Mouse (Mus musculus): ENCODE measurements around the gene C1qtnf1. TPM values are rescaled to one million over a fixed set of nuclear protein-coding genes. Genes with fewer than 3 reads are reported as not detected.

Gene C1qtnf1
- polyA plus RNA-seq, 1 experiment from 2014 or later: 7.2 TPM

DNA sequence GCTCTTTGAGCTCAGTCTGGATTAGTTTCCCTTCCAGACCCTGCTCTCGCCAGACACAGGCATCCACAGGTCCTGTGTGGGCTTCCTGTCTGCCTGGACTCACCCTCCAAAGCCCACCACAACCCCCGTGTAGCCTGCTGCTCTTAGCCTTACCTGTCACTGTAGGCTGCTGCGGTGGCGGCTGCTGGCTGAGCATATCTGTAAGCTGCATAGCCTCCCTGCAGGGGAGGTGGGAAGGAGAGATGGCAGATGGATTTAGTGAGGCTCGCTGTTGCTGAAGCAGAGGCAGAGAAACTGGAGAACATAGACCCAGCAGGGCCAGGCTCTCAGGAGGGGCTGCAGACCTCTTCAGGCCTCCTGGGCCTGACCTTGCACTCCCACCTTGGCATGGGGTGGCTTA, 67.1 kb downstream of the C1qtnf1 start:
- no peak overlapping the region for H3K9ac ChIP-seq
- peaks cover 37% of the 10 kb centered on the region for H3K4me1 ChIP-seq
- H3K4me3 ChIP-seq (replicated peaks): no peak overlapping the region
- ATAC-seq (replicated peaks; ENCODE audit: low FRiP score): no peak
- peaks cover 21% of the 10 kb centered on the region for H3K27me3 ChIP-seq
- no peaks in the 10 kb centered on the region for H3K9me3 ChIP-seq (replicated peaks)
- H3K36me3 ChIP-seq: no peaks in the 10 kb centered on the region
- H3K27ac ChIP-seq: no peak overlapping the region
- no peak overlapping the region for H3K4me2 ChIP-seq
- 32% methylated on average over 5 of the region's 5 CpGs for WGBS

DNA sequence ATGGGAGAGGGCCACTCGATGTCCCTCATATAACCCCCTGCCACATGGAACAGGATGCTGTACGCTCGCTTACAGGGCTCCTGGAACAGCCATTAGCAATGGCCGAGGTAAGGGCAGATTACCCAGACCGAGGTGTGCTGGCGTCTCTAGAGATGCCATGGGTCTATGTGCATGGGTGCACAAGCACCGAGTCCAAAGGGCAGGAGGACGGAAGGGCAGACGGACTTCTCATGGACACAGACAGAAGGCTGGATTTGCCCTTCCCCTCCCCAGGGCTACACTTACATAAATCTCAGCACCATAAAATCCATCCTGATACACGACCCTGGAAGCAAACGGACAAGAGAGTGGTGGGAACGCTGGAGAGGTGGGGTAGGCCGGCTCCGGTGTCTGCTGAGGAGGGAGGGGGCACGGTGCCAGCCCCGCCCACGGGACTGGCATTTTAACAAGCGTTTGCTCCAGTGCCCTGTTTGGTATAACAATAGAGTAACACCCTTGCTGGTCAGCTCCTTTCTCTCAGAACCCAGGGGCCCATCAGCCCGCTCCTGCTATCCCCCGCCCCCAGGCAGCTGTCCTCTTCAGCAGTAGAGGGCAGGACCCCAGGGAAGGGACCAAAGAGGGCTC, 68.2 kb downstream of the C1qtnf1 start:
- Histone ChIP-seq H3K4me3 (replicated peaks) (no peak overlapping the region), H3K27me3 (peaks cover 13% of the 10 kb centered on the region), H3K27ac (no peak overlapping the region), H3K4me2 (peak overlapping the region; percentile 8; the same call in 1 of the 2 replicates), H3K36me3 (no peaks in the 10 kb centered on the region), H3K4me1 (peaks cover 31% of the 10 kb centered on the region), H3K9ac (no peak overlapping the region), H3K9me3 (replicated peaks) (no peaks in the 10 kb centered on the region)
- WGBS: 27% methylated on average over 20 of the region's 20 CpGs
- peak; percentile 13; the same call in 1 of the 2 replicates for ATAC-seq (replicated peaks; ENCODE audit: low FRiP score)

Other genes with a start within 250 kb of the C1qtnf1 start
- 16.4 and 16.5 TPM in 2 replicates for gene Cyth1, start 179.6 kb upstream of the C1qtnf1 start, polyA plus RNA-seq (2015; fragmentation: Nextera tagmentation; extraction: Ambion mirVana)
- 21.8 and 24.2 TPM in 2 replicates for gene Usp36, start 138.0 kb upstream of the C1qtnf1 start, polyA plus RNA-seq (2015; fragmentation: Nextera tagmentation; extraction: Ambion mirVana)
- gene Cep295nl, start 85.7 kb upstream of the C1qtnf1 start, polyA plus RNA-seq (2015; fragmentation: Nextera tagmentation; extraction: Ambion mirVana): 0.44 and 0.80 TPM in 2 replicates
- 84.4 and 87.7 TPM in 2 replicates for gene Timp2, start 72.5 kb upstream of the C1qtnf1 start, polyA plus RNA-seq (2015; fragmentation: Nextera tagmentation; extraction: Ambion mirVana)
- 13.6 and 18.2 TPM in 2 replicates for gene Lgals3bp, start 26.1 kb upstream of the C1qtnf1 start, polyA plus RNA-seq (2015; fragmentation: Nextera tagmentation; extraction: Ambion mirVana)
- 26.7 and 32.9 TPM in 2 replicates for gene Cant1, start 9.1 kb upstream of the C1qtnf1 start, polyA plus RNA-seq (2015; fragmentation: Nextera tagmentation; extraction: Ambion mirVana)
- 5.4 and 8.7 TPM in 2 replicates for gene Engase, start 48.6 kb downstream of the C1qtnf1 start, polyA plus RNA-seq (2015; fragmentation: Nextera tagmentation; extraction: Ambion mirVana)